Mouse (Mus musculus): Measurements from ENCODE around the gene Wdr48. TPM values are rescaled to one million over a fixed set of nuclear protein-coding genes. Genes with fewer than 3 reads are reported as not detected.

The Wdr48 gene
- total and polyA plus RNA-seq, 3 experiments: 26.9 to 32.3 (median 32.0) TPM

DNA sequence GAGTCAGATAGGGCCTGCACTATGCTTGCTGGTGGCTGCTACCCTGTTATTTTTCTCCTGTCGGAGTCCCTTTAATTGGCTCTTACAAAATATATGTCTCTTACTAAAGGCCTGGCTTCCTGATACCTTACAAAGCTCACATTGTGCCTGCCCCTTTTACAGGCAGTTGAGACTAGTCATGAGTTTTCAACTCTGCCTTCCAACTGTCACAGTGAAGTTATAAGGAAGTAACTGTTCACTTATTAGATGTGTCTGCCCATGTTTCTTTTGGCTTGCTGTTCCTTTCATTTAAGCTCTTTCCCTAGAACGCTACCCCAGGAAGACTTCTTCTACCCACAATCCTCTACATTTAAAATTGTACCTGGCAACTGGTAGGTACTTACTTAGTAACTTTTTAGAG is 4.8 kb downstream of the Wdr48 start:
- no peak overlapping the region for H3K4me2 ChIP-seq (ENCODE audit: insufficient read depth, low read depth, poor library complexity, severe bottlenecking)
- peaks cover 4 to 16% of the 10 kb centered on the region in 2 experiments; a peak in 3 of 4 replicates for H3K4me1 ChIP-seq (ENCODE audit: control insufficient read depth in 1 of 2, insufficient read depth in 2 of 2)
- peaks cover 18 to 68% of the 10 kb centered on the region in 2 experiments for H3K36me3 ChIP-seq (replicated peaks in 1 of 2; ENCODE audit: control insufficient read depth in 1 of 2, insufficient read depth in 1 of 2, low read length in 1 of 2)
- no peak for DNase-seq (ENCODE audit: extremely low read depth)
- H3K27ac ChIP-seq (ENCODE audit: insufficient read depth, low read depth): no peak overlapping the region
- no peak overlapping the region for H3K9ac ChIP-seq (ENCODE audit: insufficient read depth, low read depth)
- H3K79me2 ChIP-seq (replicated peaks; ENCODE audit: control insufficient read depth, extremely low read depth, insufficient read depth, poor library complexity, severe bottlenecking): peaks cover 20% of the 10 kb centered on the region
- dilution Hi-C loops (cut with MboI; ENCODE audit: extremely low pct_ligation_motif_present, extremely low pct_unique_long_range_greater_than_20kb, low sequenced_read_pairs): no loop called here
- H3K4me3 ChIP-seq (replicated peaks in 1 of 3; ENCODE audit: low read depth in 2 of 3, low read length in 2 of 3, poor library complexity in 1 of 3): no peak overlapping the region
- in situ Hi-C loops (cut with MboI; ENCODE audit: low pct_ligation_motif_present, low pct_unique_long_range_greater_than_20kb, low sequenced_read_pairs): loop anchor here (25.0 kb wide), 2 partner anchors 237 to 437 kb away; no protein-coding TSS in a partner anchor
- no peaks in the 10 kb centered on the region for H3K9me3 ChIP-seq (replicated peaks; ENCODE audit: low read length)
- no peaks in the 10 kb centered on the region for H3K27me3 ChIP-seq (replicated peaks)
- TF ChIP-seq MAZ (IDR thresholded peaks at IDR 0.05; ENCODE audit: low read depth, low read length): no peak

DNA sequence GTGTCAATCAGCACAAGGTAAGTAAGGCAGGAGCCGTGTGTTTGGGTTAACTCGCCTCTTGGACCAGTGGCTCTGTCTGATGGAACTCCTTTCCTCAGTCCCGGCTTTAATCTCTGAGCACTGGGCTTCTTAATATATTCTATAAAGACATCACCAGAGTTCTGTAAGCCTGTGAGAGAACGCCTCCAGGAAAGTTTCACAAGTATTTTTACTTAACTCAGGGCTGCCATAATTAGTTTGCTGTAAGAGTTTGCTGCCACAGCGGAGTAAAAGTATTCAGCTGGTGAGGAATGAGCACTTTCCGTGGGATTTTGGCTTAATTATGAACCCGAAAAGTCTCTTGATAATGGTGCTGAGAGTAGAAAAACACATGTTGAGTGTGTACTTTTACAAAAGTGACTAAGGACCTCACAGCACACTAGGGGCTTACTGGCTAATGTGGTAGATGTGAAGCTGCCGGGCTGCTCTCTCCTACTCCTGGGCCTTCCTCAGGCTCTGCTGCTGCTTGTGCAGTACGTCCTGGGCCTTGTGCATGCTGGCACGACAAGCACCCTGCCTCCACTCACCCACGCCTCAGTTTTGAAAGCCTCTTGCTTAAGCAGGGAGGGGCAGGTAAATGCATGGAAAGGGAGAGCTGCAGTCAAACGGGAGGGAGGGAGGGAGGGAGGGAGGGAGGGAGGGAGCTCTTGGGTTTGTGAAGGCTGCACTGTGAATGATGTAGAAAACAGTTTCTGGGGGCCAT is 7.9 kb downstream of the Wdr48 start:
- H3K36me3 ChIP-seq (replicated peaks in 1 of 2; ENCODE audit: control insufficient read depth in 1 of 2, insufficient read depth in 1 of 2, low read length in 1 of 2): peaks cover 45 to 85% of the 10 kb centered on the region in 2 experiments
- no peak for DNase-seq (ENCODE audit: extremely low read depth)

DNA sequence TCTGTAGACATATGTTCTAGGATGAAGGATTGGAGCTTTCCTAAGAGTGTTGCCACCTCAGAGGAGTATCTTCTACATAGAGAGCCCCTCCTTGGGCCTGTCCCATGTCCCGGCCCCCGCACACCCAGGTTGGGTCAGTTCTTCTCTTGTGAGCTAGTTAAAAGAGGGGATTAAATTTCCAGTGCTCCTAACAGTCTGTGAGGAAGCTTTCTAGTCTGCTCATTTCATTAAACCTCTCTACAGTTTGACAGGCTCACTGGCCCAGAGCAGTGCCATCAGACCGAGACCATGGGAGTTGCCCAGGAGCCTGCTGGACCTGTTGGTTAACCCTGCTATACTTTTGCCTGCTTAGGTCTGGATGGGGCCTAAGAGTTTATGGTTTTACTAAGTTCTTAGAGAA is 14.0 kb downstream of the Wdr48 start:
- Histone ChIP-seq H3K36me3 (replicated peaks in 1 of 2; ENCODE audit: control insufficient read depth in 1 of 2, insufficient read depth in 1 of 2, low read length in 1 of 2) (peaks cover 87 to 98% of the 10 kb centered on the region in 2 experiments), H3K79me2 (replicated peaks; ENCODE audit: control insufficient read depth, extremely low read depth, insufficient read depth, poor library complexity, severe bottlenecking) (no peaks in the 10 kb centered on the region), H3K4me1 (ENCODE audit: control insufficient read depth in 1 of 2, insufficient read depth in 2 of 2) (no peaks in the 10 kb centered on the region), H3K4me3 (replicated peaks in 1 of 3; ENCODE audit: low read depth in 2 of 3, low read length in 2 of 3, poor library complexity in 1 of 3) (no peak overlapping the region), H3K27me3 (replicated peaks) (no peaks in the 10 kb centered on the region), H3K4me2 (ENCODE audit: insufficient read depth, low read depth, poor library complexity, severe bottlenecking) (no peak overlapping the region), H3K9me3 (replicated peaks; ENCODE audit: low read length) (no peaks in the 10 kb centered on the region), H3K9ac (ENCODE audit: insufficient read depth, low read depth) (no peak overlapping the region), H3K27ac (ENCODE audit: insufficient read depth, low read depth) (no peak overlapping the region)
- DNase-seq (ENCODE audit: extremely low read depth): no peak
- TF ChIP-seq NELFE (IDR thresholded peaks at IDR 0.05; ENCODE audit: low read depth, low read length) (no peak), ZNF384 (IDR thresholded peaks at IDR 0.05; ENCODE audit: low read depth, low read length) (no peak), USF2 (conservative IDR thresholded peaks at IDR 0.05; ENCODE audit: low read depth, low read length) (no peak), JUND (conservative IDR thresholded peaks at IDR 0.05; ENCODE audit: low read depth, low read length) (no peak), CHD2 (IDR thresholded peaks at IDR 0.05; ENCODE audit: low read length) (no peak), PAX5 (IDR thresholded peaks at IDR 0.05; ENCODE audit: low read length) (no peak), MAX (IDR thresholded peaks at IDR 0.05; ENCODE audit: low read length) (no peak), ZMIZ1 (IDR thresholded peaks at IDR 0.05; ENCODE audit: low read depth, low read length) (no peak), MEF2A (IDR thresholded peaks at IDR 0.05; ENCODE audit: borderline replicate concordance, low read depth, low read length) (no peak), MAFK (IDR thresholded peaks at IDR 0.05; ENCODE audit: insufficient replicate concordance, low read length) (no peak), NRF1 (IDR thresholded peaks at IDR 0.05; ENCODE audit: low read depth, low read length) (no peak), USF1 (IDR thresholded peaks at IDR 0.05; ENCODE audit: low read depth, low read length) (no peak), ETS1 (conservative IDR thresholded peaks at IDR 0.05; ENCODE audit: low read depth, low read length) (no peak), KAT2A (IDR thresholded peaks at IDR 0.05; ENCODE audit: insufficient replicate concordance, low read length) (no peak), JUN (IDR thresholded peaks at IDR 0.05; ENCODE audit: insufficient read depth, low read depth, low read length) (no peak), POLR2A (IDR thresholded peaks at IDR 0.05; ENCODE audit: low read depth, low read length) (no peak), POLR2AphosphoS2 (IDR thresholded peaks at IDR 0.05; ENCODE audit: low read depth, low read length) (no peak), SMC3 (IDR thresholded peaks at IDR 0.05; ENCODE audit: low read depth, low read length) (no peak)
- dilution Hi-C loops (cut with MboI; ENCODE audit: extremely low pct_ligation_motif_present, extremely low pct_unique_long_range_greater_than_20kb, low sequenced_read_pairs) (no loop called here), in situ Hi-C loops (cut with MboI; ENCODE audit: low pct_ligation_motif_present, low pct_unique_long_range_greater_than_20kb, low sequenced_read_pairs) (no loop called here)

More for the DNA sequence above, 7.9 kb downstream of the Wdr48 start:
- in situ Hi-C loops (cut with MboI; ENCODE audit: low pct_ligation_motif_present, low pct_unique_long_range_greater_than_20kb, low sequenced_read_pairs) (no loop called here), dilution Hi-C loops (cut with MboI; ENCODE audit: extremely low pct_ligation_motif_present, extremely low pct_unique_long_range_greater_than_20kb, low sequenced_read_pairs) (no loop called here)
- Histone ChIP-seq H3K27ac (ENCODE audit: insufficient read depth, low read depth) (no peak overlapping the region), H3K27me3 (replicated peaks) (no peaks in the 10 kb centered on the region), H3K4me3 (replicated peaks in 1 of 3; ENCODE audit: low read depth in 2 of 3, low read length in 2 of 3, poor library complexity in 1 of 3) (no peak overlapping the region), H3K4me1 (ENCODE audit: control insufficient read depth in 1 of 2, insufficient read depth in 2 of 2) (no peaks in the 10 kb centered on the region), H3K9ac (ENCODE audit: insufficient read depth, low read depth) (no peak overlapping the region), H3K9me3 (replicated peaks; ENCODE audit: low read length) (no peaks in the 10 kb centered on the region), H3K4me2 (ENCODE audit: insufficient read depth, low read depth, poor library complexity, severe bottlenecking) (no peak overlapping the region), H3K79me2 (replicated peaks; ENCODE audit: control insufficient read depth, extremely low read depth, insufficient read depth, poor library complexity, severe bottlenecking) (peaks cover 5% of the 10 kb centered on the region; the same call in 1 of the 2 replicates)
- TF ChIP-seq MAZ (IDR thresholded peaks at IDR 0.05; ENCODE audit: low read depth, low read length) (no peak), MYC (IDR thresholded peaks at IDR 0.05; ENCODE audit: low read depth, low read length) (no peak), HCFC1 (IDR thresholded peaks at IDR 0.05; ENCODE audit: low read depth, low read length) (no peak), ZMIZ1 (IDR thresholded peaks at IDR 0.05; ENCODE audit: low read depth, low read length) (no peak), SIN3A (IDR thresholded peaks at IDR 0.05; ENCODE audit: low read length) (no peak), NRF1 (IDR thresholded peaks at IDR 0.05; ENCODE audit: low read depth, low read length) (no peak), CHD1 (IDR thresholded peaks at IDR 0.05; ENCODE audit: low read depth, low read length) (no peak), BHLHE40 (IDR thresholded peaks at IDR 0.05; ENCODE audit: low read depth, low read length) (no peak), POLR2A (IDR thresholded peaks at IDR 0.05; ENCODE audit: low read depth, low read length) (no peak), EP300 (IDR thresholded peaks at IDR 0.05; ENCODE audit: low read length) (no peak), ZC3H11A (IDR thresholded peaks at IDR 0.05; ENCODE audit: low read depth, low read length) (no peak), MAX (IDR thresholded peaks at IDR 0.05; ENCODE audit: low read length) (no peak), JUND (conservative IDR thresholded peaks at IDR 0.05; ENCODE audit: low read depth, low read length) (no peak), RCOR1 (conservative IDR thresholded peaks at IDR 0.05; ENCODE audit: low read depth, low read length) (no peak)

Data from CH12.LX (cell line).